Comparison of ENCODE assay signal across 18 mouse cellular contexts in the genomic region with DNA sequence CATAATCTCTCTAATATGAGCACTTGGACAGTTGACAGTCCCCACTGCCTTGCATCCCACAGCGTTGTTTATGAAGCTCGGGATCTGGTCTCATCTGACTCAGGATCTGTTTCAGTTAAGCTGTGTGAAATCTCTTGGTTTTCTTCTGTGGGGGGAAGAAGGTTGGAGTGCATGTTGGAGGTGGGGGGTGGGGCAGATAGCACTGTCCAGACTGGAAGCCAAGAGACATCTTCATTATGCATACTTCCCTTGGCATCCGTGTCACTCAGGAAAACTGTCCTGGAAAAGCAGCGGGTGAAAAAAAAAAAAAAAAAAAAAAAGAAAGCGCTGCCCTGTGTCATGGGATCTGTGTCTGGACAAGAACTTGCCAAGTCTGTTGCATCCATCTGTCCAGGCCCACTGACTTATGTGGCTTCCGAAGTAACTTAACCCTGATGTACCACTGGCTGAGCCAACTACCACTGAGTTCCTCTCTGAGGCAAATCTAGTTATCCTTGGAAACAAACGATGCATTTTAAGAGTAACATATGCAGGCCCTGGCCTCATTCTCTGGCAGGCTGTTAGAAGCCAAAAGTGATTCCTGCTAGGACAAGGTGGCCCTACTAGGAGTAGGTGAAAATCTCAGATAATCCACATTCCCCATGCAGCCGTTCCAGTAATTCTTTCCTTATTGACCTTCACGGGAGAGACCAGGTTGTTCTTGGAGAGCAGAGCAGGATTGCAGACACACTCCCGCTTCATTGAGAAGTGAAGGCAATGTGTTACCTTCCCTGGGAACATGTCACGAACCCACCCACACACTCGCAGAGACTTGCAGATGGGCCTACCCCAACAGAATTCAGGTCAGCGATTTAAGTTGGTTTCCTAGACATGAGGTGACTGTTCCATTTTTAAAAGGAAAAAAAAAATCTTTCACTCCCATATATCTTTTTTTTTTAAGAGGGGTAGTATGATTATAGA.
DNase-seq lines count a peak whose midpoint lies in the region; ATAC-seq and TF ChIP-seq lines count a peak whose summit lies in the region.
"Had no signal": no experiment of that assay in that cellular context is flagged by ENCODE, and none has a peak within 500 bp of the region (broad histone marks: within the 10 kb centered on the region; RNA-seq: fewer than 3 reads in every experiment).

No protein-coding gene starts in this region.

- TF ChIP-seq CTCF in forebrain, postnatal 0 days (IDR thresholded peaks at IDR 0.05; ENCODE audit: low read depth) = no peak

- intact Hi-C loops in left cerebral cortex, postnatal 4 days (cut with DNase I) = no loop called here

- H3K9me3 ChIP-seq in forebrain, postnatal 0 days (ENCODE audit: low read length) = no peaks in the 10 kb centered on the region
- H3K9me3 ChIP-seq in forebrain, embryonic 13.5 days (replicated peaks) = no peaks in the 10 kb centered on the region
- no peaks in the 10 kb centered on the region for H3K9me3 ChIP-seq in limb, embryonic 13.5 days
- H3K9me3 ChIP-seq in limb, embryonic 10.5 days (replicated peaks) = no peaks in the 10 kb centered on the region
- H3K9me3 ChIP-seq: hindbrain, embryonic 13.5 days; limb, embryonic 12.5 days; midbrain, embryonic 12.5 days had no signal

- DNase-seq in forebrain, postnatal 0 days = peak; percentile 18
- no peak for DNase-seq in limb, embryonic 10.5 days (ENCODE audit: low spot score)
- DNase-seq in cerebellum, adult 8-10 months = peak; percentile 67
- peak; percentile 74 for DNase-seq in left cerebral cortex, postnatal 4 days
- DNase-seq in kidney, adult 18-20 months = no peak
- DNase-seq: adrenal gland, postnatal 25 days; kidney, adult 11 months; kidney, postnatal 14 days; lung, adult 18-20 months; lung, postnatal 4 days; right cerebral cortex, postnatal 4 days had no signal

- peak; percentile 42; the same call in 1 of the 2 replicates for ATAC-seq in forebrain, postnatal 0 days
- no peak for ATAC-seq in forebrain, embryonic 13.5 days
- 0 out of 2 replicates have a peak, but pooled peaks have one; percentile 48 for ATAC-seq in limb, embryonic 13.5 days (ENCODE audit: low FRiP score, low read depth)
- no peak for ATAC-seq in megakaryocyte, adult 5-6 weeks (ENCODE audit: poor library complexity, severe bottlenecking)

- H3K4me3 ChIP-seq in forebrain, postnatal 0 days (ENCODE audit: low read depth, low read length) = no peak overlapping the region
- no peak overlapping the region for H3K4me3 ChIP-seq in forebrain, embryonic 13.5 days
- H3K4me3 ChIP-seq in limb, embryonic 13.5 days = no peak overlapping the region
- no peak overlapping the region for H3K4me3 ChIP-seq in limb, embryonic 10.5 days
- H3K4me3 ChIP-seq: erythroblast, embryonic 14.5 days; hindbrain, embryonic 13.5 days; limb, embryonic 12.5 days; midbrain, embryonic 12.5 days had no signal

- H3K4me1 ChIP-seq in forebrain, postnatal 0 days (ENCODE audit: insufficient read depth) = no peaks in the 10 kb centered on the region
- H3K4me1 ChIP-seq in forebrain, embryonic 13.5 days = peaks cover 20% of the 10 kb centered on the region
- no peaks in the 10 kb centered on the region for H3K4me1 ChIP-seq in limb, embryonic 13.5 days
- H3K4me1 ChIP-seq in limb, embryonic 10.5 days = no peaks in the 10 kb centered on the region

- no peak overlapping the region for H3K27ac ChIP-seq in forebrain, postnatal 0 days (ENCODE audit: low read depth, low read length)
- no peak overlapping the region for H3K27ac ChIP-seq in forebrain, embryonic 13.5 days
- H3K27ac ChIP-seq in limb, embryonic 13.5 days = no peak overlapping the region
- H3K27ac ChIP-seq in limb, embryonic 10.5 days = no peak overlapping the region
- H3K27ac ChIP-seq: hindbrain, embryonic 13.5 days; limb, embryonic 12.5 days; midbrain, embryonic 12.5 days had no signal

- WGBS in forebrain, postnatal 0 days = 82% methylated on average over 13 of the region's 13 CpGs
- WGBS in forebrain, embryonic 13.5 days = 90% methylated on average over 13 of the region's 13 CpGs
- WGBS in limb, embryonic 13.5 days = 60% methylated on average over 13 of the region's 13 CpGs
- 88% methylated on average over 13 of the region's 13 CpGs for WGBS in limb, embryonic 10.5 days

- no peak overlapping the region for H3K9ac ChIP-seq in forebrain, postnatal 0 days
- H3K9ac ChIP-seq in forebrain, embryonic 13.5 days = no peak overlapping the region
- H3K9ac ChIP-seq in limb, embryonic 13.5 days = no peak overlapping the region
- H3K9ac ChIP-seq: hindbrain, embryonic 13.5 days; limb, embryonic 12.5 days; midbrain, embryonic 12.5 days had no signal

- no peaks in the 10 kb centered on the region for H3K27me3 ChIP-seq in forebrain, postnatal 0 days (ENCODE audit: insufficient read depth, low read length)
- no peaks in the 10 kb centered on the region for H3K27me3 ChIP-seq in forebrain, embryonic 13.5 days
- H3K27me3 ChIP-seq in limb, embryonic 13.5 days = no peaks in the 10 kb centered on the region; the same call in none of the 2 replicates
- H3K27me3 ChIP-seq in limb, embryonic 10.5 days (ENCODE audit: low read depth, poor library complexity, severe bottlenecking) = no peaks in the 10 kb centered on the region
- H3K27me3 ChIP-seq: limb, embryonic 12.5 days had no signal

- H3K36me3 ChIP-seq in forebrain, postnatal 0 days (ENCODE audit: insufficient read depth) = no peaks in the 10 kb centered on the region
- no peaks in the 10 kb centered on the region for H3K36me3 ChIP-seq in forebrain, embryonic 13.5 days (ENCODE audit: poor library complexity, severe bottlenecking)
- no peaks in the 10 kb centered on the region for H3K36me3 ChIP-seq in limb, embryonic 13.5 days
- H3K36me3 ChIP-seq in limb, embryonic 10.5 days = no peaks in the 10 kb centered on the region
- H3K36me3 ChIP-seq: hindbrain, embryonic 13.5 days; limb, embryonic 12.5 days; midbrain, embryonic 12.5 days had no signal

- H3K4me2 ChIP-seq in forebrain, postnatal 0 days (ENCODE audit: low read depth) = no peak overlapping the region
- no peak overlapping the region for H3K4me2 ChIP-seq in forebrain, embryonic 13.5 days
- no peak overlapping the region for H3K4me2 ChIP-seq in limb, embryonic 13.5 days (replicated peaks)
- H3K4me2 ChIP-seq: hindbrain, embryonic 13.5 days; limb, embryonic 12.5 days; midbrain, embryonic 12.5 days had no signal

Comparison
In these comparisons a context has a peak if more than half of its experiments do, and no peak if none do; other contexts are left out.
1. ATAC-seq: peak in forebrain, postnatal 0 days (single experiment) and limb, embryonic 13.5 days (single experiment); none in forebrain, embryonic 13.5 days (single experiment) and megakaryocyte, adult 5-6 weeks (single experiment).
2. DNase-seq: peak in forebrain, postnatal 0 days (single experiment), cerebellum, adult 8-10 months (single experiment) and left cerebral cortex, postnatal 4 days (single experiment); none in limb, embryonic 10.5 days (single experiment) and kidney, adult 18-20 months (single experiment).